Mouse (Mus musculus) CD8-positive naive resting alpha-beta T cell, adult 2 months (primary cell): ENCODE data around the gene Platr17.
"Not testable (repeated sequence)": the region's sequence is repeated elsewhere in the genome, so short reads cannot be mapped to it uniquely, and the experiment has no call there.

Experiments used
- DNase-seq, 2 experiments: peaks; one replicate each; pipeline ENCODE4 v3.0.0; 2022; ENCODE audit warnings: low read depth in 2 of 2, low spot score in 2 of 2

Gene Platr17

DNA sequence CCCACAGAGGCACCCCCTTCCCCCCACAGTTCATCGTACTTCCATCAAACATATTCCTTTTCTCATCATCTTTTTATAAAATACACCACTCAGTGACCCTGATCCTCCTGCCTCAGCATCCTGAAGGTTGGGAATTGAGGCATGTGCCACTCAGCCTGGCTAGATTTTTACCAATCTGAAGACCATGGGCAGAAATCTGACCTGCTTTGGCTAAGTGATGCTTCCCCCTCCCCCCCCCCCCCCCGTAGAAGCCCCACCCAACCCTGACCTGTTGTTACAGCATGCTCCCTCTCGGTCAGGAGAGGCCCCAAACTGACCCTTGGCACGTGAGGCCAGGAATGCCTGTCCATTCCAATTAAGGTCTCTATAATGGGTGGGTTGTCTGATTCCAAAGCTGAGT is at the start of gene Platr17:
Gene Platr17, plus strand, starts transcription at position 301 of the 400 bp plus-strand sequence.
- not testable (repeated sequence) for DNase-seq

DNA sequence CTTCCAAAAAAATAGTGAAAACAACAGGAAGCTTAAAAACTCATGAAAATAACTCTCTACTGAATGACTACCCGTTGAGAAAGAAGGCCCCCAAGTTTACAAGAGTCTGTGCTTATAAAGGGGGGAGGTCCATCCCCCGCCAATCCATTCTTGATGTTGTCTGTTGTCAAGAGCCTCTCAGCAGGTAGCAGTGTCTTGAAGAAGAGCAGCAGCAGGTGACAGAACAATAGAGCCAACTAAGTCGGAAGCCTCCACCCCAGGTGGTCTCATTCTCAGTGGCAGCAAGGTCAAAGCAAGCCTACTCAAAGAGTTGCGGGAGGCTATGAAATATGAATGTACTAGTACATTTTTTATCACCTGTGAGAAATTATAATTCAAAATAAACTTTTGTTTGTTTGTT is 47.1 kb upstream of the Platr17 start:
- DNase-seq: no peak

GRCm38 (mm10) chr17:33865330-33866030 is 39.5 kb upstream of the Platr17 start:
- DNase-seq: peak; percentile 63 to 79

DNA sequence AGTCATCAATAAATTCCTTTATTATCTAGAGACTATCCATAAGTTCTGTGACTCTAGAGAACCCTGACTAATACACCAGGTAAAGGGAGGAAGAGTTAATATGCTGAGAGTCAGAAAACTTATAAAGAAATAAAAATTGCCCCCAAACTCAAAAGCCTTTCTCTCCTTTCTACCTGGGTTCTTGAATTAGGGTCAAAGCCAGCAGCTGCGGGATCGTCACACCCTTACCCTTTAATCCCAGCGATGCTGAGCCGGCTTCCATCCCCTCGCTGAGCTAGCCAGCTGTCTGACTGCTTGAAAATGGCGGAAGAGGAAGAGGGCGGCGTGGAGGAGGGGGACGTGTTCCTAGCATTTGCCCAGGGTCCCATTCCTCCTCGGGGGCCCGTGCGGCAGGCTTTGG is 31.4 kb upstream of the Platr17 start, which contains the start of gene Gm7029:
Gene Gm7029, plus strand, starts transcription at position 301 of the 400 bp plus-strand sequence.
- not testable (repeated sequence) for DNase-seq

DNA sequence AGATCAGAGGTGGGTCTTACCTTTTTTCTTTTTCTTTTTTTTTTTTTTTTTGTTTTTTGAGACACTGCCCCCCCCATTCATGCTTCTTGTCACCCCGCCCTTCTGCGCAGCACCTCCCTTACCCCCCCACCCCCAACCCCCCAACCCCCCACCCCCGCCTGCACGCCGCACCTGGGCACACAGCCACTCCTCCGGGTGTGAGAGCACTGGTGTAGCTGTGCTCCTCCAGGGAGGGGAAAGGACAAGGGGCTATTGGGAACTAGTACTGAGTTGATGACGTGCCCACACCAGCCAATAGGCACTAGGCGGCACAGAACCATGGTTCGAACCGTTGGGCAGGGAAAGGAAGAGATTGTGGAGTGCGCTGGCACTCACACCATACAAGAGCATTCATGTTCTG is 30.5 kb upstream of the Platr17 start:
- DNase-seq: no peak

DNA sequence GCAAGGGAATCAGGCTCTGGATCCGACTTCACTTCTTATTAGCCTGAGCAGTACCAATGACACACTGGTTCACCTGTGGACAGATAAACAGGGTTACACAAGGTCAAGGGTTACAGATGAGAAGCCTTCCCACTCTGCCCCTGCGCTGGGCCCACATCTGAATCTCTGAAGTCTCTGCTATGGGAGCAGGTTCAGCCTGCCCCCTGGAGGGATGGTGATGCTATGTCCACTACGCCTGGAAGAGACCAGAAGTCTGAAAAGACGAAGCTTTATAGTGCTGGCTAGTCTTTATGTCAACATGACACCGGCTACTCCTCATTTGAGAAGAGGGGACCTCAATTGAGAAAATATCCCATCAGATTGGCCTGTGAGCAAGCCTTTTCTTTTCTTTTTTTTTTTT is 29.1 kb upstream of the Platr17 start:
- DNase-seq: not testable (repeated sequence)

- not testable (repeated sequence) for DNase-seq
Measured at GRCm38 (mm10) chr17:33884320-33884719, 20.6 kb upstream of the Platr17 start.

- not testable (repeated sequence) for DNase-seq
Measured at GRCm38 (mm10) chr17:33887802-33888201, 17.1 kb upstream of the Platr17 start.

DNA sequence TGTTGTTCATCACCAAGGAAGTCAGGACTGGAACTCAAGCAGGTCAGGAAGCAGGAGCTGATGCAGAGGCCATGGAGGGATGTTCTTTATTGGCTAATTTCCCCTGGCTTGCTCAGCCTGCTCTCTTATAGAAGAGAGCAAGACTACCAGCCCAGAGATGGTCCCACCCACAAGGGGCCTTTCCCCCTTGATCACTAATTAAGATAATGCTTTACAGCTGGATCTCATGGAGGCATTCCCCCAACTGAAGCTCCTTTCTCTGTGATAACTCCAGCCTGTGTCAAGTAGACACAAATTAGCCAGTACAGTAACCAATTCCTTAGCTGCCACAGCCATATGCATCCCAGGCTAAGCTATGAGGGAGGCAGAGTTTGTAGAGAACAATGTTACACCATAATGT is 16.7 kb upstream of the Platr17 start:
- not testable (repeated sequence) for DNase-seq

GRCm38 (mm10) chr17:33889941-33890532 is 14.9 kb upstream of the Platr17 start:
- not testable (repeated sequence) for DNase-seq

- DNase-seq: peak; percentile 99 to 100
Measured at GRCm38 (mm10) chr17:33890533-33891059, 14.3 kb upstream of the Platr17 start, which contains the start of gene Kifc1. Gene Kifc1, minus strand, starts transcription at chr17:33890661.

DNA sequence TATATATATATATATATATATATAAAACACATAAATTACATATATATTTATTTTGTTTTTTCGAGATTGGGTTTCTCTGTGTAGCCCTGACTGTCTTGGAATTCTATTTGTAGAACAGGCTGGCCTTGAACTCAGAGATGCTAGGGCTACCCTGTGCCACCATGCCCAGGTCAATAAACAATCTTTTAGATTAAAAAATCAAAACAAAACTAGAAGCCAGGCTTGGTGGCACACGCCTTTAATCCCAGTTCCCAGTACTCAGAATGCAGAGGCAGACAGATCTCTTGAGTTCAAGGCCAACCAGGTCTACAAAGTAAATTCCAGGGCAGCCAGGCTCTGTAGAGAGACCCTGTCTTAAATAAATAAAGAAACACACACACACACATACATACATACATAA is 13.6 kb upstream of the Platr17 start:
- DNase-seq: no peak

GRCm38 (mm10) chr17:33891892-33892291 is 13.0 kb upstream of the Platr17 start:
- not testable (repeated sequence) for DNase-seq

DNA sequence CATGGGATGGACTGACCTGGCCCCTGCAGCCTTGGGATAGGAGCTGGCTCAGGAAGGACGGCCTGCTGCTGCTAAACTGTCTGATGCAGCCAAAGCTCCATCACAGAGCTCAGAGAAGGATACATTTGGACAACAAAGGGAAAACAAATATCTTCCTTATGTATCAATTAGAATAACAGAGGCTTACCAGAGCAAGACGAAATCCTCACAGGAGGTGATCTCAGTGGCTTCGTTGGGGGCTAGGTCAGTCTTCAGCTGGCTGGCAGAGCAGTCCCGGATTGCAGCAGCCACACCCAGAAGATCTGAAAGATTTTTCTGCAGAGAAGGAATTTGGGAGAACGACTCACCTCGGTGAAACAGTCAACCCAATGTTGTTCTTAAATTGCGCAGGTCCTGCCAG is 12.5 kb upstream of the Platr17 start:
- DNase-seq: no peak

DNA sequence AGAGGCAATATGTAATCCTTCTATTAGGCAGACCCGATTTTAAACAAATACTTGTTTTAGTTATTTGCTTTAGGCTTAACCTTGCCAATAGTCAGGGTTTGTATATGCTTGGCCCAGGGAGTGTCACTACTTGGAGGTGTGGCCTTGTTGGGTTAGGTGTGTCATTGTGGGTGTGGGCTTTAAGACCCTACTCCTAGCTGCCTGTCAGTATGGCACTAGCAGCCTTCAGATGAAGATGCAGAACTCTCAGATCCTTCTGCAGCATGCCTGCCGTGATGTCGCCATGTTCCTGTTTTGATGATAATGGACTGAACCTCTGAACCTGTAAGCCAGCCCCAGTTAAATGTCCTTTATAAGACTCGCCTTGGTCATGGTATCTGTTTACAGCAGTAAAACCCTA is 11.9 kb upstream of the Platr17 start:
- DNase-seq: not testable (repeated sequence)

DNA sequence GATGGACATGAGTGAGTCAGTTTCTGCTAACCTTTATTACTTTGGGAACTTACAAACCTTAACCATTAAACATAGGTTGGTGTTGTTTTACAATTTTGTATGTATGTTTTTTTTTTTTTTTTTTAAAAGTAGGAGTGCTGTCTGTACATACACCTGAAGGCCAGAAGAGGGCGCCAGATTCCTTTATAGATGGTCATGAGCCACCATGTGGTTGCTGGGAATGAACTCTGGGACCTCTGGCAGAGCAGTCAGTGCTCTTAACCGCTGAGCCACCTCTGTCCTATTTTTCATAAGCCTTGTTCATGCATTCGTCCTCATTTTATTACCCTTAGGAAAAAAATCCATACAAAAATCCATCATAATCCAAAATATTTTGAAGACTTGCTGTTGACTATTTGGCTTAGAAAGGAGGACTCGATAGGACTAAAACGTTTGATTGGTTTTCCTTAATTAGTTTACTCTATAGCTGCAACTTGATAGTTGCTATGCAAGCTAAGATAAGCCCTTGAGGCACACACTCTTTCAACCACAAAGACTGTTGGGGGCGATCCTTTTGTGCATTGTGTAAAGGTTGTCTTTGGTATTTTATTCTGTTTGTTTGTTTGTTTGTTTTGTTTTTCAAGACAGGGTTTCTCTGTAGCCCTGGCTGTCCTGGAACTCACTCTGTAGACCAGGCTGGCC is 7.7 kb upstream of the Platr17 start:
- DNase-seq: peak in 1 of 2 experiments; percentile 47

- not testable (repeated sequence) for DNase-seq
Measured at GRCm38 (mm10) chr17:33898193-33898592, 6.7 kb upstream of the Platr17 start.

- no peak for DNase-seq
Measured at GRCm38 (mm10) chr17:33899642-33900041, 5.3 kb upstream of the Platr17 start.

DNA sequence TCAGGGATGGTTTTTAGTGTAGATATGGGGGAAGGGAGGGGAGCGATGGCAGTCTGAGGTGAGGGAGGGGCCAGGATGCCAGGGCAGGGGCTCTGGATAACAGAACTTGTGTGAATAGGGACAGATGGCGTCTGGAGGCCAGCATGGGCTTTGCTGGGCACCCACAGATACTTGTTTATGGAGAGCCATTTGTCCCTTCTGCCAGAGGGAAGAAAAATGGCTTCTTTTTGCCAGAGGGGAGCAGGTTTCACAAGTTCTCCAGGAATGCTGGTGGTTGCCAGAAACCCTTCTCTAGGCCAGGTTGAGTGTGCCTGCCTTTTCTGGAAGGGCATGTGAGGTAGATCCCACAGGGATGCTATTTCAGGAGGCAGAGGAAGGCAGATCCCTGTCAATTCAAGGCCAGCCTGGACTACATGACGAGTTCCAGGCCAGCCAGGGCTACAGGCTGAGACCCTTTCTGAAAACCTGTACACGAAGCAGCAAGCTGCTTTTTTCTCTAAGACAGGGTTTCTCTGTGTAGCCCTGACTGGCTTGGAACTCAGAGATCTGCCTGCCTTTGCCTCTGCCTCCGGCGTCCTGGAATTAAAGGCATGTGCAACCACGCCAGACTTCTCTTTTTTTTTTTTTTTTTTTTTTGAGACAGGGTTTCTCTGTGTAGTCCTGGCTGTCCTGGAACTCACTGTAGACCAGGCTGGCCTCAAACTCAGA is 4.5 kb upstream of the Platr17 start:
- DNase-seq: no peak

- no peak for DNase-seq
Measured at GRCm38 (mm10) chr17:33900989-33901314, 4.0 kb upstream of the Platr17 start.

DNA sequence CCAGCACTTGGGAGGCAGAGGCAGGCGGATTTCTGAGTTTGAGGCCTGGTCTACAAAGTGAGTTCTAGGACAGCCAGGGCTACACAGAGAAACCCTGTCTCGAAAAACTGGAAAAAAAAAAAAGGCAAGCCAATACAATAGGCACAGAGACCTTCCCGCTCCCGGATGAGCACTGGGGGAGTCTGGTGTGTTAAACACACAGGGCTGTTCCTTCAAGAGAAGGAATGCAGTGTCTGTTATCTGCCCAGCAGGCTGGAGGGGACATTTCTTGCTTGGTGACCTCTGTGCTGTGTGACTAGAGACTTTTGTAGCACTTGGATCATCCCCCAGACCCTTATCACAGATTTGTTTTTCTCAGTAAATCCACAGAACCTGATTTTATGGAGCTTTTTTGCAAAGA is 3.3 kb upstream of the Platr17 start:
- DNase-seq: no peak
